Mouse (Mus musculus): Measurements from ENCODE around the gene Nuak2. TPM values are rescaled to one million over a fixed set of nuclear protein-coding genes. Genes with fewer than 3 reads are reported as not detected.

Gene Nuak2
- polyA plus RNA-seq, 1 experiment from 2014 or later: 2.3 TPM

DNA sequence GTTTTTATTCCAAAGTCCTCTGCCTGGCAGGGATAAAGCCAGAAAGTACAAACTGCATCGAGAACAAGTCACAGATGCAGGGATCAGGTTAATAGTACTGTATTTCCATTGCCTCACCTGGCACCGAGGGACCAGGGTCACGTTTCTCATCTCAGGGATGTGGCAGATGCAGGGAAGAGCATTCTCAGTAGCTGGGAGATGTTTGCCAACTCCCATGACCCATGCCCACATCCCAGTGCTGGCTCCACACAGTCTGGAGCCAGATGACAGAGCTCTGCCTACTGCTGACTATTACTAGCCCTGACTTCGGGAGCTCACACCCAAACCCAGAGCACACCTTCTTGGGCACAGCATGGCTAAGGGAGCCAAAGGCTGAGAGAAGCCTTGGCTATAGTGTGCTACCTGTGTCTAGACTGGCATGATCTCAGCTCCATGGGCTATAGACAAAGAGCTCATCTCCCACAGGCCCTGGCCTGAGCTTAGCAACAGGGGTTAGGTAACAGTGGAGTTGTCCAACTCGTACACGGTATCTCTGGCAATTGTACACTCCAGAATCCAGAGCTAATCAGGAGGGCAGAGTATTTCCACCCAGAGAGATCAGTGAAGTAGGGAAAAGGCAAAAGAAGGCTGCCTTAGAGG is 57.1 kb downstream of the Nuak2 start:
- Histone ChIP-seq H3K4me1 (ENCODE audit: control insufficient read depth, insufficient read depth, low read length) (peaks cover 45% of the 10 kb centered on the region), H3K36me3 (ENCODE audit: control insufficient read depth, insufficient read depth, low read length) (no peaks in the 10 kb centered on the region; the same call in 1 of the 2 replicates), H3K9ac (ENCODE audit: low read depth, low read length) (no peak overlapping the region), H3K9me3 (ENCODE audit: control insufficient read depth, low read length) (no peaks in the 10 kb centered on the region), H3K4me3 (ENCODE audit: low read length) (no peak overlapping the region), H3K27me3 (ENCODE audit: control insufficient read depth, insufficient read depth, low read length) (no peaks in the 10 kb centered on the region), H3K4me2 (replicated peaks; ENCODE audit: low read depth, low read length) (no peak overlapping the region), H3K27ac (ENCODE audit: low read depth, low read length) (no peak overlapping the region)
- WGBS: 81% methylated on average over 6 of the region's 6 CpGs
- ATAC-seq (ENCODE audit: low FRiP score, low TSS enrichment): no peak

DNA sequence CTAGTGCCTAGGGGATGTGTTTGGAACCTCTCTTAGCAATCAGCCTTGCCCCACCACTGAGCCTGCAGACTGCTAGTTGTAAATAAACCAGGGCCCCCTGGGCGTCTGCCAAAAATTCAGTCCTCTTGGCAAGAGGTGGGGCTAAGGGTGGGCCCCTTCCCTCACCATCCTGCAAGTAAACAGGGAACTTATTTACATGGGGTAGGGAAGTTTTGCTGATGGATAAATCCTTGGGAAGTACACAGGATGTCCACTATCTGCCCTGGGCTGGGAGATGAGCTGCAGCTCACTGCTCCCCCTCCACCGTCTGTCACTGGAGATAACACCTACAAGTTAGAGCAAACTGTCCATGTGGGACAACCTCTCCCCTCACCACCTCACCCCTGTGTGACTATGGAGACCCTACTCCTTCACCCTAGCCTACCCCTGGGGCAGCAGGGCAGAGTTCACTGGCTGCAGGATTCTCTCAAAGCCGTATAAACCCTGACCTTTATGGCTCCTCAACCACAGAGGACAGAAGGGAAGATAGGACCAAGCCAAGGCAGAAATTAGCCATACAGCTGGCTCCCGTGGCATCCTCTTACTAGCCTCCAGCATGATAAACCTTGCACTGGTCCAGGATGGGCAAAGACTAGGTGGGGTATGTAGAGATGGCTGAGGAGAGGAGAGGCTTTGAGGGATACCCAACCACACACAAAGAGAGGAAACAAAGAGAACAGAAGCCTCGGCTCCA is 58.4 kb downstream of the Nuak2 start:
- no peak overlapping the region for H3K9ac ChIP-seq (ENCODE audit: low read depth, low read length)
- no peak overlapping the region for H3K4me2 ChIP-seq (replicated peaks; ENCODE audit: low read depth, low read length)
- peaks cover 3% of the 10 kb centered on the region; the same call in 1 of the 2 replicates for H3K36me3 ChIP-seq (ENCODE audit: control insufficient read depth, insufficient read depth, low read length)
- no peak overlapping the region for H3K27ac ChIP-seq (ENCODE audit: low read depth, low read length)
- no peak for ATAC-seq (ENCODE audit: low FRiP score, low TSS enrichment)
- H3K4me1 ChIP-seq (ENCODE audit: control insufficient read depth, insufficient read depth, low read length): peaks cover 45% of the 10 kb centered on the region
- no peaks in the 10 kb centered on the region for H3K27me3 ChIP-seq (ENCODE audit: control insufficient read depth, insufficient read depth, low read length)
- no peaks in the 10 kb centered on the region for H3K9me3 ChIP-seq (ENCODE audit: control insufficient read depth, low read length)
- H3K4me3 ChIP-seq (ENCODE audit: low read length): no peak overlapping the region
- WGBS: 29% methylated on average over 5 of the region's 5 CpGs

DNA sequence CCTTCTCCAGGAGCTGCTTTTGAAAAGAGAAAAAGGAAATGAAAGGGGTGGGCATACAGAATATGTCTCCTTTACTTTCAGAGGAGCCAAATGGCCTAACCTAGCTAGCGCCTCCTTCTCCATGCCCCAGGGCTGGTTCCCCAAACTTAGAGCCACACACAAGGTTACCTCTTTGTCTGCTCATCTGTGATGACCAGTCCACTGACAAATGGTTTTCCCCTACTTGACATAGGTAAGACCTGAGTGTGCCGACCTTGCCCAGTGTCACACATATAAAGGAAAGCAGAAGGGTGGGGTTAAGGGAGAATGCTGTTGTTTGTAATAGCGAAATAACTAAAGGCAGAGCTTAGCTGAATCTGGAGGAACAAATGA is 58.9 kb downstream of the Nuak2 start:
- 73% methylated on average over 3 of the region's 3 CpGs for WGBS
- no peaks in the 10 kb centered on the region for H3K27me3 ChIP-seq (ENCODE audit: control insufficient read depth, insufficient read depth, low read length)
- H3K9me3 ChIP-seq (ENCODE audit: control insufficient read depth, low read length): no peaks in the 10 kb centered on the region
- no peak overlapping the region for H3K4me3 ChIP-seq (ENCODE audit: low read length)
- ATAC-seq (ENCODE audit: low FRiP score, low TSS enrichment): no peak
- no peak overlapping the region for H3K4me2 ChIP-seq (replicated peaks; ENCODE audit: low read depth, low read length)
- no peak overlapping the region for H3K9ac ChIP-seq (ENCODE audit: low read depth, low read length)
- H3K36me3 ChIP-seq (ENCODE audit: control insufficient read depth, insufficient read depth, low read length): peaks cover 6% of the 10 kb centered on the region; the same call in 1 of the 2 replicates
- peaks cover 45% of the 10 kb centered on the region for H3K4me1 ChIP-seq (ENCODE audit: control insufficient read depth, insufficient read depth, low read length)
- H3K27ac ChIP-seq (ENCODE audit: low read depth, low read length): no peak overlapping the region

DNA sequence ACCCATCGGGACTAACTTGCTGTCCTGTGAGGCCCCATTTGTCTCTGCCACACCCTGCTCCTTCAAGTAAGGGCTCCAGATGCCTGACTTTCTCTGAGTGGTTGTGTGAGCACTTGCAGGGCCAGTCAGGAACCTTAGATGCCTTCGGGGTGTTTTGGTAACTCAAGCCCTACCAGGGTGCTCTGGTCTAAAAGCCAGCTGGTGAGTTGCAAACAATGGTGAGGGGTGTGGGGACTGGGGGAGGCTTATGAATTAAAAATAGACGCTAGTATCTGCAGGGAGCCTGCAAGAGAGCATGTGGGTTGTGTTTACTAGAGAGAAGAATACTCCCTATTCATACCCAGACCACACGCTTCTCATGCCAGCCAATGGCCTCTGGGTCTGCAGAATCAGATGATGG is 59.3 kb downstream of the Nuak2 start:
- Histone ChIP-seq H3K27me3 (ENCODE audit: control insufficient read depth, insufficient read depth, low read length) (no peaks in the 10 kb centered on the region), H3K36me3 (ENCODE audit: control insufficient read depth, insufficient read depth, low read length) (peaks cover 9% of the 10 kb centered on the region; the same call in 1 of the 2 replicates), H3K4me3 (ENCODE audit: low read length) (no peak overlapping the region), H3K9me3 (ENCODE audit: control insufficient read depth, low read length) (no peaks in the 10 kb centered on the region), H3K4me2 (replicated peaks; ENCODE audit: low read depth, low read length) (no peak overlapping the region), H3K9ac (ENCODE audit: low read depth, low read length) (no peak overlapping the region), H3K27ac (ENCODE audit: low read depth, low read length) (no peak overlapping the region), H3K4me1 (ENCODE audit: control insufficient read depth, insufficient read depth, low read length) (peaks cover 45% of the 10 kb centered on the region)
- no peak for ATAC-seq (ENCODE audit: low FRiP score, low TSS enrichment)
- WGBS: 35% methylated on average over 4 of the region's 4 CpGs

DNA sequence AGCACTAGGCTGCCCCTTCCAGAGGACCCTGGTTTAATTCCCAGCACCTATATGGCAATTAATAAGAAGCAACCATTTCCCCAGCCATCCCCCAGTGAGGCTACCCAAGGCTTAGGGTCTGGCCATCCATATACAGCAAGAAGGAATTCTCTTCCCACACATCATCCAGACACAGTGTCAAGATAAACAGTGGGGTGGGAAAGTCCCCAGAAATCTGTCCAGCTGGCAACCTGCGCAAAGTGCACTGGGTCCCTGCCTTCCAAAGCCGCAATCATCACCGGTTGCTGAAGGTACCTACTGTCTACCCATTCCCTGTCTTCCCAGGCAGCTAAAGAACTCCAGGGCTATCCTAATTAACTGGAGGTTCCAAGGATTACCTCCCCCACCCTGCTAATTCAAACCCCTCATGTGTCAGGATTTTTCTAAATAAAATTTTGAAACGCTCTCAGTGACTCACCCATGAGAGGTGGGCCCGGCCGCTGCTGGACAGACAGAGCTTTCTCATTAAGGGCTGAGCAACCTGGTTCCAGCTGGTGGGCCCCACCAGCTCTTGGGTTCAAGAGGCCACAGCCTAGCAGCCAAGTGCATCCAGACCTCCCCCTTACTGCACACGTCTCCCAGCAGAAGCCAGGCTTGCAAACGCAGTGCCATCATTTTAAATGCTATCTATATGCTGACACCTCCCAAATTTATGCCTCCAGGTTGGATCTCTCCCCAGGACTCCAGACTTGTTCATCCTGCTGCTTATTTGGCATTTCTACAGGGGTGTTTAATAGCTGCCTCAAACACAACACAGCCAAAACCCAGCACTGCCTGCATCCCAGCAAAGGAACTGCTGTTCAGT is 60.5 kb downstream of the Nuak2 start:
- no peak overlapping the region for H3K4me3 ChIP-seq (ENCODE audit: low read length)
- H3K4me2 ChIP-seq (replicated peaks; ENCODE audit: low read depth, low read length): no peak overlapping the region
- H3K9ac ChIP-seq (ENCODE audit: low read depth, low read length): no peak overlapping the region
- H3K9me3 ChIP-seq (ENCODE audit: control insufficient read depth, low read length): no peaks in the 10 kb centered on the region
- H3K36me3 ChIP-seq (ENCODE audit: control insufficient read depth, insufficient read depth, low read length): peaks cover 13% of the 10 kb centered on the region; the same call in 1 of the 2 replicates
- peaks cover 42% of the 10 kb centered on the region for H3K4me1 ChIP-seq (ENCODE audit: control insufficient read depth, insufficient read depth, low read length)
- no peaks in the 10 kb centered on the region for H3K27me3 ChIP-seq (ENCODE audit: control insufficient read depth, insufficient read depth, low read length)
- 53% methylated on average over 8 of the region's 8 CpGs for WGBS
- peak overlapping the region; percentile 43; the same call in 1 of the 2 replicates for H3K27ac ChIP-seq (ENCODE audit: low read depth, low read length)
- no peak for ATAC-seq (ENCODE audit: low FRiP score, low TSS enrichment)

DNA sequence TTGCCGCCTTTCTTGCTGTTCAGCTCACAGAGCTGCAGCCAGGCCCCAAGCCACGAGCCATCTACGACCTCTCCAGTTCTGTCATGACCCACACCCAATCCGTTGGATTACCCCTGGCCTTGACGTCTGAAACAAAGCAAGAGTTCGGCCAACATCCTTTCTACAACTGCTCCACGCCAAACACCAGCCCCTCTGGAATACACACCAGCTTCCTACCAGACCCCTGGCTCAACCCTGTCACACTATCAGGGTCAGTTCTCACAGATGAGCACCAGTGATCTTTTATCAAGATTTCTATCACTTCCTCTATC is 61.1 kb downstream of the Nuak2 start:
- peak overlapping the region; percentile 43; the same call in 1 of the 2 replicates for H3K27ac ChIP-seq (ENCODE audit: low read depth, low read length)
- ATAC-seq (ENCODE audit: low FRiP score, low TSS enrichment): no peak

DNA sequence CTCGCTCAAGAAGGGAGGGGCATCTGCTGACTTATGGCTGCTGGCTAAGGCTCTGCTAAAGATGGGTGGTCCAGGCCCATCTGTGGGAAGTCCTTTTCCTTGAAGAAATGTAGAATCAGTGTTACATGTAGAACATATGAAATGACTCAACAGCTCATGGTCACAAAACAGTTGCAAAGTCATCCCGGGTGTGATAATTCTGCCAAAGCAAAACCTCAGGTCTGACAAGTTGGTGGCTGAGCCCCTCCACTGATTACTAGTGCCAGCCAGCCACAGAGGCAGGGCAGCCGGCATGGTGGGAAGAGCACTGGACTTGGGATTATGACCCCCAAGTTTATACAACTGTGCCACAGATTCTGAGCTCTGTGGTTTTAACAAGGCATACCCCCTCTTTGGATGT is 61.9 kb downstream of the Nuak2 start:
- no peaks in the 10 kb centered on the region for H3K27me3 ChIP-seq (ENCODE audit: control insufficient read depth, insufficient read depth, low read length)
- H3K9me3 ChIP-seq (ENCODE audit: control insufficient read depth, low read length): no peaks in the 10 kb centered on the region
- ATAC-seq (ENCODE audit: low FRiP score, low TSS enrichment): no peak
- H3K4me2 ChIP-seq (replicated peaks; ENCODE audit: low read depth, low read length): no peak overlapping the region
- no peak overlapping the region for H3K4me3 ChIP-seq (ENCODE audit: low read length)
- H3K9ac ChIP-seq (ENCODE audit: low read depth, low read length): no peak overlapping the region
- peaks cover 29% of the 10 kb centered on the region for H3K4me1 ChIP-seq (ENCODE audit: control insufficient read depth, insufficient read depth, low read length)
- WGBS: 83% methylated on average over 3 of the region's 3 CpGs
- H3K27ac ChIP-seq (ENCODE audit: low read depth, low read length): no peak overlapping the region
- peaks cover 13% of the 10 kb centered on the region; the same call in 1 of the 2 replicates for H3K36me3 ChIP-seq (ENCODE audit: control insufficient read depth, insufficient read depth, low read length)

More for the DNA sequence above, 61.1 kb downstream of the Nuak2 start:
- H3K4me3 ChIP-seq (ENCODE audit: low read length): no peak overlapping the region
- 53% methylated on average over 7 of the region's 7 CpGs for WGBS
- H3K4me1 ChIP-seq (ENCODE audit: control insufficient read depth, insufficient read depth, low read length): peaks cover 37% of the 10 kb centered on the region
- H3K9me3 ChIP-seq (ENCODE audit: control insufficient read depth, low read length): no peaks in the 10 kb centered on the region
- no peaks in the 10 kb centered on the region for H3K27me3 ChIP-seq (ENCODE audit: control insufficient read depth, insufficient read depth, low read length)
- peaks cover 13% of the 10 kb centered on the region; the same call in 1 of the 2 replicates for H3K36me3 ChIP-seq (ENCODE audit: control insufficient read depth, insufficient read depth, low read length)
- no peak overlapping the region for H3K4me2 ChIP-seq (replicated peaks; ENCODE audit: low read depth, low read length)
- H3K9ac ChIP-seq (ENCODE audit: low read depth, low read length): no peak overlapping the region

GRCm38 (mm10) chr1:132380550-132381100 is 64.7 kb downstream of the Nuak2 start:
- no peaks in the 10 kb centered on the region for H3K27me3 ChIP-seq (ENCODE audit: control insufficient read depth, insufficient read depth, low read length)
- 79% methylated on average over 27 of the region's 27 CpGs for WGBS
- no peak overlapping the region for H3K9ac ChIP-seq (ENCODE audit: low read depth, low read length)
- no peak overlapping the region for H3K4me3 ChIP-seq (ENCODE audit: low read length)
- ATAC-seq (ENCODE audit: low FRiP score, low TSS enrichment): no peak
- H3K4me1 ChIP-seq (ENCODE audit: control insufficient read depth, insufficient read depth, low read length): peaks cover 28% of the 10 kb centered on the region
- no peak overlapping the region for H3K27ac ChIP-seq (ENCODE audit: low read depth, low read length)
- H3K4me2 ChIP-seq (replicated peaks; ENCODE audit: low read depth, low read length): no peak overlapping the region
- H3K9me3 ChIP-seq (ENCODE audit: control insufficient read depth, low read length): no peaks in the 10 kb centered on the region
- H3K36me3 ChIP-seq (ENCODE audit: control insufficient read depth, insufficient read depth, low read length): peaks cover 13% of the 10 kb centered on the region; the same call in 1 of the 2 replicates

Data from kidney, embryonic 14.5 days (tissue).